Mouse (Mus musculus): ENCODE results near the gene Acvr1b.

Gene Acvr1b

DNA sequence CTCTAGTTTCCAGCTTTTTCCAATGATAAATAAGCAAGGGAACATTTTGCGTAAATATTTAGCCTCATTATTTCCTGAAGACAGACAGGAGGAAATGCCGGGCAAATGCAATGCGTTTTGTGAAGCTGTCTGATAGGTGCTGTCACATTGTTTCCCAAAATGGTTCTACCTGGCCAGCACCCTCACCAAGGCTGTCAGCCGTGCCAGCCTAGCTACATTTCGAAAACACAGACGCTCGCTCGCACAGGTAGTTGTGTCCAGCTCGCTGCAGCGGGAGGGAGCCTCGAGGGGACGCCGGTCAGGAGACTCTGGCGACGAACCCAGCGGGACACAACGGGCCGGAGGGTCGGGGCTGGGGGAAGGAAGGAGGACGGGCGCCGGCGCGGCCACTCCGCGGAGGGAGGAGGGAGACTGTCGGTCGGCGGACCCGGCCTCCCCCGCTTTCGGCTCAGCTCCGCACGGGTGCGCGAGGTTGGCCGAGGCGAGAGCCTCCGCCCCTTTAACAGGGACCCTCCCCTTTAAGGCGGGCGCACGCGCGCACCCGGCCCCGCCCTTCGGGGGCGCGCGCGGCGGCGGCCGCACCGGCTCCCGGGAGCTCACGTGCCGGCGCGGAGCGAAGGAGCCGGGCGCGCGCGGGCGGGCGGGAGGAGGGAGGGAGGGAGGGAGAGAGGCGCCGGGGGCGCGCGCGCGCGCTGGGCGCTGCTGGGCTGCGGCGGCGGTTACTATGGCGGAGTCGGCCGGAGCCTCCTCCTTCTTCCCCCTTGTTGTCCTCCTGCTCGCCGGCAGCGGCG is at the start of gene Acvr1b:
Acvr1b (plus strand) TSS at position 647 of the 791 bp plus-strand sequence.
- DNase-seq: peak; percentile 92

DNA sequence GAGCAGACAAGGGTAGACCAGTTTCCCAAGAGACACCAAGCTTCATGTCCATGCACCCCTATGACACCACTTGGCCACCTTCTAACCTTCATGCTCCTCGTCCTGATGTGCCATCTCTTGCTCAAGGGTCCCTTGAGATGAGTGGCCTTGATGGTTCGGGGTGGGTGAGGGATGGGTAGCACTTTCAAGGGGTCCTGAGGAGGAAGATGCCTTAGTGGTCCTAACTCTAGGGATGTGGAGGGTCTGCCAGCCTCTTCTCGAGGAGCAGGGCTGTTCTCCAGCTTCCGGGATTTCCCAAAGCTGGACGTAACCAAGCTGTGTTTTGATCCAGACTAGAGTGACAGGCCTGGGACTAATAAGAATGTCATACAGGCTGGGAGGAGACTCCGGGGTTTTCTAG is 48.3 kb upstream of the Acvr1b start:
- DNase-seq: no peak

DNA sequence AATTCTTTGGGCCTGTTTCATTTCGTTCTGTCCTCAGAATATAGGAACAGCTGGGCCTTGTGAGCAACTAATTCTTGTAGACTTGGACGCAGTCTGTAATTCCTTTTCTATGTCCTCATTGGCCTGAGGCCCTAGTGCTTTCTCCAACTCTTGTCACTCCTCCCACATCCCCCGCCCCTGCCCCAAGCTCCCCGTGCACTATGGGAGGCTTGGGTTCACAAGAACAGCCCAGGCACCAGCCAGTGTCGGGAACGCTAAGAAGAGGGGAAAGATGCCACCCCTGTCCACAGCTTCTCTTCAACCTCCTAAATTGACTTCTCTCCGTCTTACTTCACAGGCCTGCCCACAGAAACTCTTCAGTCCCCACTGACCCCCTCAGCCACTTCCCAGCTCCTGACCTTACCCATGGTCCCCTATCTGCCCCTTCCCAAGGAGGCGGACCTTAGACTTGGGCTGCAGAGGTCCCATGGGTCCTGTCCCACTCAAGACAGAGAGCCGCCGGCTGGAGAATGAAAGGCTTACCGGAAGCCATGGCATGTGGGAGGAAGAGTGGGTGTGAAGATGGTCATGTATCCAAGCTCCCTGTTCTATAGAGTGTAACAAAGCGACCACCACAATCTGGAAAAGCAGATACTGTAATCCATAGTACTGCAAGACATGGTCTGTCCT is 46.9 kb upstream of the Acvr1b start:
- peak in 1 of 2 experiments; percentile 62 for DNase-seq

- peak; percentile 74 for DNase-seq
These were observed 45.4 kb upstream of the Acvr1b start, which contains the start of gene Acvrl1 for GRCm38 (mm10) chr15:101128181-101129089. Gene Acvrl1 (plus strand): TSS chr15:101128522.

DNA sequence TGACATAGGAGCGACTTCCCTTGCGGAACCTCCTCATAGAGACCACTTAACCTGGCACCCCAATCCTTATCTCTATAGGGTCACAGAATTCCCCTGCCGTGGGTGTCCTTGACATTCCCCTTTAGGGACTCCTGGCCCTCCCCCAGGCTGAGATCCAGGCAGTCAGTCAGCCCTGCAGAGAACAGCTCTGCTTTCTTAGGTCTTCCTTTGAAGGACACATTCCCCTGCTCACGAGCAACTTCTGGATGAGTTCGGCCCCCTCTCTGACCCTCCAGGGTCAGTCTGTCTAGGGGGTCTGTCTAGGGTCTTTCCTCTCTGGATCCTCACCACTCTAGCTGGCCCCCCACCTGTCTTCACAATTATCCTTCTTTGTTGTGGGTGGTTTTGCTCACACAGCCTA is 44.5 kb upstream of the Acvr1b start:
- no peak for DNase-seq

DNA sequence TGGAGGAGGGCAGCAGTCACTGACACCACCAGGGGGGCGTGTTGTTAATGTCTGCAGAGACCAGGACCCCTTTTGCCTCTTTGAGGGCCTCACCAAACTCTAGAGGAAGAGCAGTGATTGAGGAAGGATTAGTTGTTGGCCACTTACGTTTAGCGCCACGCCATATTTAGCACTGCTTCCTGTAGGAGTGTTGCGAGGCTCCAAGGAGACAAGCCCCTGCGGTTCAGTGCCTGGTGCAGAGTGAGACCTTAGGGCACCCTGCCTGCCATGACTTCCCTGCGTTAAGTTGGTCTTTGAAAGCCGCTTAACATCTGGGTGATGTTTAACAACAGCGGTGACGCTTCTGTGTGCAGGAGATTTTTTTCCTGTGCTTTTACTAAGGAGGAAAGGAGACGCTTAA is 42.4 kb upstream of the Acvr1b start:
- no peak for DNase-seq

DNA sequence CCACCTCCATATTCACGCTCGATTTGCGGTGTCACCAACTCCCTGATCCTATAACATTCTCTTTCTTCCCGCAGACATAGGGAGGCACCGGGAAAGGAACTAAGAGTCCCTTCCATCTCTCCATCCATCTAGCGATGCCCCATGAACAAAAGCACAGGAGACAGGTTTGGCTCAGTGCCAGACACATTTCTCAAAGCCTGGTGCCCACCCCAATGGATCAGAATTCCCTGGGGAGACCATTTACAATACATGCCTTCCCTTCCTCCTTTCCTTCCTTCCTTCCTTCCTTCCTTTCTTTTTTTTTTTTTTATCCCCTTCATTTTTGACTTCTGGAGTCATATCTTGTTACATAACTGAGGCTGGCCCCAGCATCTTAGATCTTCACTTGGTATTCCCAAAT is 41.8 kb upstream of the Acvr1b start:
- DNase-seq: no peak

GRCm38 (mm10) chr15:101132761-101133160 is 41.1 kb upstream of the Acvr1b start:
- no peak for DNase-seq

- DNase-seq: peak; percentile 78 to 86
These were observed 39.7 kb upstream of the Acvr1b start for GRCm38 (mm10) chr15:101133993-101134704.

DNA sequence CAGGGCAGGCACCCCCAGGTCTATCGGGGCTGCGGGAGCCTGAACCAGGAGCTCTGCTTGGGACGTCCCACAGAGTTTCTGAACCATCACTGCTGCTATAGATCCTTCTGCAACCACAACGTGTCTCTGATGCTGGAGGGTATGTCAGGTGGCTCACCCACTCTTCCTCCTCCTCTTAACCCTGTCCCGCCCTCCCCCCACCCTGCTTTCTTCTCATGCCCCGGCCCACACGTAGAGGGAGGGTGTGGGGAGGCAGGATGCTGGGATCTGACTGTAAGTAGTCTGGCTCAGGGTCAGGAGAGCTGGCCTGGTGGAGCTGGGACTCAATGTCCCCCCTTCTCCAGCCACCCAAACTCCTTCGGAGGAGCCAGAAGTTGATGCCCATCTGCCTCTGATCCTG is 38.5 kb upstream of the Acvr1b start:
- no peak for DNase-seq

GRCm38 (mm10) chr15:101137455-101137854 is 36.4 kb upstream of the Acvr1b start:
- no peak for DNase-seq

DNA sequence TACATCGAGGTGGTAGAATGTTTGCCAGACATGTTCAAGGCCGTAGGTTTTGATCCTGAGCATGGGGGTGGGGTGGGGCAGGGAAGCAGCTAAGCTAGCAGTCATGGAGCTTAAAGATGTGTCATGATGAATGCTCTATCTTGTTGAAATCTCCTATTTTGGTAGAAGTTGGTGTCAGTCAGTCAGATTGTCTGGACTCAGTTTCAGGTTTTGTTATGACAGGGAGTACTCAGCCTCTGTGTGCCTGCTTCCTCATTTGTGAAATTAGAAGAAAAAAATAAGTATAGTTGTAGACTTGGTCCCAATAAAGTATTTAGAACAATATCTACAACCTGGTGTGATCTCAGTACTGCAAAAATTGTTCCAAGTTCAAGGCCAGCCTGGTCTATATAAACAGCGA is 35.2 kb upstream of the Acvr1b start:
- no peak for DNase-seq

DNA sequence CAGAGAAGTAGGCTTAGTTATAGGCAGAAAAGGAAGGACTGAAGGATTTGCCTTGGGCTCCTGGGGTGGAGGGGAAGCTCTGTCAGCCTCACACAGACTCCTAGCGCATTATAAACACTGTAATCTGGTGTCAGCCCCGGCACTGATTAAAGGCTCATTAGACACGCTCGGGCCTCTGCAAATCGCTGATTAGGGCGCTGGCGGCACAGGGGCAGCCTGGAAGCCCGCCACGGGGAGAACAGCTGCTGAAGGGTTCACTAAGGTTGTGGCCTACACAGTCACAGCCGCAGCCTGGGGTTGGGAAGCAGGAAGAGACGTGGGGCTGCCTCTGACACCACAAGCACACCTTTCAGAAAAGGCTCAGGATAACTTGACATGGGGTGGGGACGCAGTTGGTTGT is 34.0 kb upstream of the Acvr1b start:
- no peak for DNase-seq

DNA sequence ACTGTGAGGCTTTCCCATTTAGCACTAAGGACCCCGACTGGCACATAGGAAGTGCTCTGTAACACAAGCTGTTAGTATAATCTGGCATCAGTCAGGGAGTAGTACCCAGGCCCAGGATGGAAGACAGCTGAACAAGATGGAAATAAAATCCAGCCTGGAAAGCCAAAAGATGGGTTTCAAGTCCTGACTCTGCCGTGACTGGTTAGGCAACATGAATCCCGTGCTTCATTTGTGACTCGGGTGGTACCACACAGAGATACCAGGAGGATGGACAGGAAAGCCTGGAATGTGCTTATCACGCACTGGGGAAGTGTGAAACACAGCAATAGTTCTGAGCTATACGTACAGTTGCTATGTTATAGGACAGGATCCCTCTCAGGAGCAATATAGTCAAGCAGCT is 33.3 kb upstream of the Acvr1b start:
- DNase-seq: no peak

GRCm38 (mm10) chr15:101141061-101141541 is 32.8 kb upstream of the Acvr1b start:
- DNase-seq: peak; percentile 69 to 77

DNA sequence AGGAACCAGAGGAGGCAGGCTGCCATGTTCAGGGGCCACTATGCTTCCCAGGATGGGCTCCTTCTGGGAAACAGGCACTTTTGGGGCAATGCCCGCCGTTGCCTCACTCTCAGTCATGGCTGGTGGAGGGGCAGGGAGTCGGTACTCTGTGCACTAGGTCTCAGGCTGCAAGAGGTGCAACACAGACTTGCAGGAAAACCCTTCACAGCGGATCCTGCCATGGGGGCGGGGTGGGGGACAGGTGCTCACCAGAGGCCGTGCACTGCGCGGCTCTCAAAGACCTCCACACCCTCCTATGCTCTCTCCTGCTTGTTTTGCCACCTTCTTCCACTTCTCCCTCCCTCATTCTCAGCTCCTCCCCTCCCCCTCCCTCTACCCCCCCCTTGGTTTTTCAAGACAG is 31.2 kb upstream of the Acvr1b start:
- DNase-seq: no peak

DNA sequence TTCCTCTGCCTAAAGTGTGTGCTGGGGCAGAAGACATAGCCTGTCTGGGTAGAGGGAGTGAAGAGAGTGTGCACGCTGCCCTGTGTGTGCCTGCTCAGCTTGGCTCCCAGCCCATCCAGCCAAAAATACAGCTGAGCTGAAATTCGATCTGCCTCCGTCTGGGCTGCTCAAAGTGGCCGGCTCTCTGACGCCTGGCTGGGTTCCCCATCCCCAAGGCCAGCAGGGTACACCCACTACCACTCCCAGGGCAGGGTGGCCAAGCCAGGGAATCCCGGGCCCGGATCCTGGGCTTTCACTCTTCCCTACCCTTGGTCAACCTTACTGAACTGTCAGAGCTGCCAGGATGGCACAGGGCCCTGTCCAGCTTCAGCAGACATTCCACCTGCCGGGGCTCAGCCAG is 30.4 kb upstream of the Acvr1b start:
- DNase-seq: peak in 1 of 2 experiments; percentile 49

DNA sequence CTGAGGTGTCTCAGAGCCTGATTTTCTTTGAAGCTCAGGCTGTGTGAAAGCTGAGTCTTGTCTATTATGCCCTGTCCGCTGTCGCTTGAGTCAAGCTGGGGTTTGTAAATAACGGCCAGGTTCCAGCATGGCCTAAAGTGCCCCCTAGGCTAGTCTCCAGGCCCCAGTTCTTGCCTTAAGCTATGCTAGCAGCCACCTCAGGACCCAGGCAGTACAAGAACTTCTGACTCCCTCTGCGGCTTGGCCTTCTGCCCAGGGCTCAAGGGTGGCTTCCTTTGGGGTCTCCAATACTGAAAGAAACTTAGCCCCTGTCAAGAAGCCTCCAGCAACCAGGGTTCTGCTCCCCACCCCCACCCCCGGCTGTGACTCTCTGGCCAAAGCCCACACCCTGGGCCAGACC is 29.7 kb upstream of the Acvr1b start:
- DNase-seq: no peak

DNA sequence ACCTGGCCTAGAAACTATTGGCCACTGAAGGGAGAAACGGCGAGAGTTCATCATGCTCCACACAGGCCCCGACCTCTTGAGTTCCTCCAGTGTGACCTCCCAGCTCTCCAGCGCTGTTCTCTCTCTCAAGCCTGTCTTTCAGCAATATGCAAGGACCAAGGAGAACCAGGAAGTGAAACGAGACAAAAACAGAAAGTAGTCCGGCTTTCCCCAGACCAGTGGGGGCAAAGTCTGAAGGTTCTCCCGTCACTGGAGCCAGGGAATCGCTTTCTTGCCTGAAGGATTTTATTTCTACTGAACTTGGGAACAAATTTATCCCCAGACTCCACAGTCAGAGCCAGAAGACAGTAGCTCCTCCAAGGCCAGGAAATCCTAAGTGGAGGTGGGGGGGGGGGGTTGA is 29.1 kb upstream of the Acvr1b start:
- no peak for DNase-seq

DNA sequence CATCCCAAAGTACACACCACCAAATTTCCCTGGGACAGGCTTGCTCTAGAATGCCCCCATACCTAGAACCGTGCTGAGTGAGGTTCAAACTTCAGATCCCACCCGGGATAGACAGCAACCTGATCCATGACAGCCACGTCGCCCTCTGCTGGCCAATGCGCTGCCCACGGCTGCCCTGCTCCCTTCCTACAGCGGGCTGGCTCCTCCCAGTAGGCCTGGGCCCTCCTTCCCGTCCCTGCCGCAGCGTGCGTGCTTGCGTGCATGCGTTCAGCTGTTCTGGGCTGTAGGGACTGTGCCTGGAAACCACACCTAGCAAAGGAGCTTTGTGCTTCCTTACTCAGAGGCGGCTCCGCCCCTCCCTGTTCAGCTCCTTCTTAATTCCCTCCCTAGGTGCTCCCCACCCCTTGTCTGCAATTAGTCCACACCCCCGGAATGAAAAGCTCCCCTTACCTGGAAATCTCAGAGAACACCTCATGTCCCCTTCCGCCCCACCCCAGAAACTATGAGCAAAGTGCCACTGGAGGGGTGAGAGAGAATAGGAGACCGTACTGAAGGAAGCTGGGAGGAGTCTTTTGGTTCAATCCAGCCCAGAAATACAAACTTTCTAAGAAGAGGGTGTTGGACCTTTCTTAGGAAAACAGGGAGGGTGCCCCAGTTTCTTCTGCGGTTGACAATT is 28.3 kb upstream of the Acvr1b start:
- DNase-seq: peak; percentile 98 to 99

- DNase-seq: peak in 1 of 2 experiments; percentile 45
These were observed 27.5 kb upstream of the Acvr1b start for GRCm38 (mm10) chr15:101146100-101146965.
